Mouse (Mus musculus): ENCODE results near the gene Lsamp.
"Not testable (repeated sequence)": the region's sequence is repeated elsewhere in the genome, so short reads cannot be mapped to it uniquely, and the experiment has no call there.

The Lsamp gene

GRCm38 (mm10) chr16:41957811-41958210, 1973.7 kb downstream of the Lsamp start:
- no peak for DNase-seq

GRCm38 (mm10) chr16:41965636-41966035, 1981.5 kb downstream of the Lsamp start:
- no peak for DNase-seq

GRCm38 (mm10) chr16:41969215-41969614, 1985.1 kb downstream of the Lsamp start:
- DNase-seq, result no peak

- DNase-seq, result no peak
Measured at GRCm38 (mm10) chr16:41974866-41975719, 1990.9 kb downstream of the Lsamp start.

GRCm38 (mm10) chr16:41976897-41977296, 1992.7 kb downstream of the Lsamp start:
- no peak for DNase-seq

- DNase-seq, result no peak
Measured at GRCm38 (mm10) chr16:41996956-41997355, 2012.8 kb downstream of the Lsamp start.

GRCm38 (mm10) chr16:42002925-42003324, 2018.8 kb downstream of the Lsamp start:
- DNase-seq, result no peak

GRCm38 (mm10) chr16:42003506-42003905, 2019.3 kb downstream of the Lsamp start:
- DNase-seq, result not testable (repeated sequence)

- no peak for DNase-seq
Measured at GRCm38 (mm10) chr16:42004166-42004565, 2020.0 kb downstream of the Lsamp start.

- no peak for DNase-seq
Measured at GRCm38 (mm10) chr16:42014937-42015336, 2030.8 kb downstream of the Lsamp start.

GRCm38 (mm10) chr16:42015443-42015842, 2031.3 kb downstream of the Lsamp start:
- no peak for DNase-seq

- no peak for DNase-seq
Measured at GRCm38 (mm10) chr16:42016791-42017643, 2032.9 kb downstream of the Lsamp start.

- no peak for DNase-seq
Measured at GRCm38 (mm10) chr16:42022566-42022965, 2038.4 kb downstream of the Lsamp start.

GRCm38 (mm10) chr16:42032030-42032429, 2047.9 kb downstream of the Lsamp start:
- no peak for DNase-seq

- DNase-seq, result no peak
Measured at GRCm38 (mm10) chr16:42033449-42033848, 2049.3 kb downstream of the Lsamp start.

- DNase-seq, result no peak
Measured at GRCm38 (mm10) chr16:42048138-42048537, 2064.0 kb downstream of the Lsamp start.

GRCm38 (mm10) chr16:42059927-42060326, 2075.8 kb downstream of the Lsamp start:
- no peak for DNase-seq

- DNase-seq, result no peak
Measured at GRCm38 (mm10) chr16:42074325-42074724, 2090.2 kb downstream of the Lsamp start.

GRCm38 (mm10) chr16:42079573-42079972, 2095.4 kb downstream of the Lsamp start:
- DNase-seq, result no peak

- DNase-seq, result no peak
Measured at GRCm38 (mm10) chr16:42081611-42082010, 2097.4 kb downstream of the Lsamp start.

- no peak for DNase-seq
Measured at GRCm38 (mm10) chr16:42097510-42097909, 2113.3 kb downstream of the Lsamp start.

GRCm38 (mm10) chr16:42102186-42102585, 2118.0 kb downstream of the Lsamp start:
- no peak for DNase-seq

- no peak for DNase-seq
Measured at GRCm38 (mm10) chr16:42102635-42103034, 2118.5 kb downstream of the Lsamp start.

GRCm38 (mm10) chr16:42112251-42112650, 2128.1 kb downstream of the Lsamp start:
- DNase-seq, result no peak
